Mouse (Mus musculus) ES-E14 (cell line): ENCODE measurements around the gene Tex33.

Experiments used
- HCFC1 ChIP-seq: IDR thresholded peaks from 2 replicates; pipeline ENCODE4 v1.6.1; 2012; ENCODE audit warnings: low read length, inconsistent platforms, borderline replicate concordance; ENCODE audit not compliant: insufficient read depth
- ZC3H11A ChIP-seq: IDR thresholded peaks from 2 replicates; pipeline ENCODE4 v1.6.1; 2012; ENCODE audit warnings: low read depth, mild to moderate bottlenecking, inconsistent platforms, low read length, borderline replicate concordance

GRCm38 (mm10) chr15:78420395-78420794 lies 24.7 kb upstream of the Tex33 start:
- TF ChIP-seq HCFC1 (no peak), ZC3H11A (no peak)
